Mouse (Mus musculus) stomach, postnatal 0 days (tissue): ENCODE results near the gene Brox. TPM values are rescaled to one million over a fixed set of nuclear protein-coding genes. Genes with fewer than 3 reads are reported as not detected.

Experiments
- ATAC-seq: fragments of 200-750 bp; cut with Nextera tagmentation; 2 replicates; pipeline ENCODE4 v1.8.0; 2017; ENCODE audit not compliant: low FRiP score, low TSS enrichment
- DNase-seq: peaks from one replicate; pipeline ENCODE4 v3.0.0-alpha.2; 2016; ENCODE audit warnings: low spot score
- H3K27ac ChIP-seq: fragments of 300-500 bp; sonication (generic); replicated peaks from 2 replicates; pipeline ENCODE4 v1.5.1; 2014; ENCODE audit warnings: mild to moderate bottlenecking, control low read depth
- H3K27me3 ChIP-seq: fragments of 300-500 bp; sonication (generic); 2 replicates; pipeline ENCODE4 v1.6.1; 2014; ENCODE audit warnings: low read length; ENCODE audit not compliant: control insufficient read depth, insufficient read depth
- H3K36me3 ChIP-seq: fragments of 300-500 bp; sonication (generic); 2 replicates; pipeline ENCODE4 v1.6.1; 2014; ENCODE audit warnings: low read length, mixed read lengths; ENCODE audit not compliant: control insufficient read depth, insufficient read depth
- H3K4me1 ChIP-seq: fragments of 300-500 bp; sonication (generic); replicated peaks from 2 replicates; pipeline ENCODE4 v1.6.1; 2014; ENCODE audit warnings: antibody characterized with exemption; ENCODE audit not compliant: control insufficient read depth, insufficient read depth
- H3K4me2 ChIP-seq: fragments of 300-500 bp; sonication (generic); replicated peaks from 2 replicates; pipeline ENCODE4 v1.6.1; 2014; ENCODE audit warnings: low read depth, mild to moderate bottlenecking, control low read depth, moderate library complexity
- H3K4me3 ChIP-seq: fragments of 300-500 bp; sonication (generic); 2 replicates; pipeline ENCODE4 v1.5.1; 2014; ENCODE audit warnings: low read depth, low read length, control low read depth
- H3K9ac ChIP-seq: fragments of 300-500 bp; sonication (generic); 2 replicates; pipeline ENCODE4 v1.6.1; 2014; ENCODE audit warnings: mild to moderate bottlenecking, low read length, control low read depth, mixed read lengths
- H3K9me3 ChIP-seq: fragments of 300-500 bp; sonication (generic); 2 replicates; pipeline ENCODE4 v1.6.1; 2016; ENCODE audit warnings: low read length; ENCODE audit not compliant: control insufficient read depth
- CTCF ChIP-seq: IDR thresholded peaks from 2 replicates; pipeline ENCODE4 v1.5.1; 2016; ENCODE audit warnings: antibody characterized with exemption, low read depth, mild to moderate bottlenecking, moderate library complexity
- EP300 ChIP-seq: optimal IDR thresholded peaks from 2 replicates; pipeline ENCODE3; 2016; ENCODE audit warnings: antibody characterized with exemption
- WGBS: fragments of 180-500 bp; shearing (Covaris S2); extraction: QIAGEN DNeasy Blood & Tissue Kit; methylation state at CpG from one replicate; pipeline ENCODE4 v1.1.7; 2014; 5-methylcytosine and 5-hydroxymethylcytosine counted together
- polyA plus RNA-seq: library from polyadenylated mRNA; unstranded; fragments of >200 nt; fragmentation: Nextera tagmentation; extraction: Ambion mirVana; gene quantifications from 2 replicates; pipeline ENCODE4 v1.2.1, GENCODE M21; 2015

Brox gene
- polyA plus RNA-seq, 1 experiment from 2014 or later = 27.6 TPM

DNA sequence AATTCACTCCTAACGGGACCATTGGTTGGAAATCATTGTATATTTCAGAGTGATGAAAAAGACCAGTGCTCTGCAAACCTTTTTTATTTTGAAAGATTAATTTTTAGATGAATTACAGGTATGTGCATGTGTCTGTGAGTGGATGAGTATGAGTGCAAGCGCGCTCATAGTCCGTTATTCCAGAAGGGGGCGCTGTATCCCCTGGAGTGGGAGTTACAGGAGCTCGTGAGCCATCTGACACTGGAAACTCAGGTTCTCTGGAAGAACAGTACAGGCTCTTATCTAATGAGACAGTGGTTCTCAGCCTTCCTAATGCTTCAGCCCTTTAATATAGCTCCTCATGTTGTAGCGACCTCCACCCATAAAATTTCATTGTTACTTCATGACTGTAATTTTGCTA, 53.8 kb downstream of the Brox start:
- no peaks in the 10 kb centered on the region for H3K27me3 ChIP-seq
- H3K9me3 ChIP-seq = no peaks in the 10 kb centered on the region
- H3K4me2 ChIP-seq = no peak overlapping the region
- no peaks in the 10 kb centered on the region for H3K36me3 ChIP-seq
- WGBS = 71% methylated on average over 7 of the region's 7 CpGs
- no peak overlapping the region for H3K4me3 ChIP-seq
- H3K27ac ChIP-seq = no peak overlapping the region
- TF ChIP-seq CTCF (peak; percentile 38; the same call in 1 of the 2 replicates), EP300 (no peak)
- H3K4me1 ChIP-seq = no peaks in the 10 kb centered on the region
- DNase-seq (no peak), ATAC-seq (no peak)
- H3K9ac ChIP-seq = no peak overlapping the region

DNA sequence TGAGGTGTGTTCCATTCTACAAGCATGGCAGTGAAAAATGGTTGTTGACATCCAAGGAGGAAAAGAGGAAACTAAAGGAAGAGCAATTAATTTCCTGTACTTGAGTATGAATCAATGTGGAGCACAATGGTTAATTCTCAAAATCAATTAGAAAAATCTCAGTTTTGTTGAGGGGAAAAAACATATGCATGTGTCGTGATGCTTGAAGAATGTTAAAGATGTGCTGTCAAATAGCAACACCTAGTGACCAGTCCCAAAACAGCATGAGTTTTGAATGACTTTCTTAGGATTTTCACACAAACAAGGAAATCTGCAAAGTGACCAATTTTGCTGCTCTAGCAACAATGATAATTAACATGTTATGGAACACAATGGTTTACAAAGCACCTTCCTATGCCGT, 59.2 kb downstream of the Brox start:
- Histone ChIP-seq H3K27ac (no peak overlapping the region), H3K4me1 (no peaks in the 10 kb centered on the region), H3K9me3 (no peaks in the 10 kb centered on the region), H3K4me3 (no peak overlapping the region), H3K27me3 (no peaks in the 10 kb centered on the region), H3K4me2 (no peak overlapping the region), H3K36me3 (no peaks in the 10 kb centered on the region), H3K9ac (no peak overlapping the region)
- DNase-seq (no peak), ATAC-seq (no peak)
- TF ChIP-seq CTCF (peak; percentile 90), EP300 (no peak)
- WGBS = 19% methylated on average over 2 of the region's 2 CpGs

DNA sequence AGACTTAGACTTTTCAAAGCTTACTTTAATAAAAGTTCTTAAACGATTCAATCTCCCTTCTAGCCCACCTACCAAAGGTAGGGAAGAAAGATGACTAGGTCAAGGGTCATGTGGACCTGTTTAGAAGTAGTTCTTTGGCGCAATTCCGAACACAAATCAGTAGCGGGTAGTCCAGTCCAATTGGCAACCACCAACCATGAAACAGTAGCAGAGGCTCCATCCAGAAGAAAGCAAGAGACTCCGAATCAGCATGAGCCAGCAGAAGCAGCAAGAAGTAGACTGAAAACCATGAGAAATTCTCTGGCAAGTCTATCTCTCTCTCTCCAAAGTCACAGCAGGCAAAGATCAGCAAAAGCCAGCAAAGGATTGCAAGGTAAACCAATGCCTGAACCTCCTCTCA, 60.6 kb downstream of the Brox start:
- H3K36me3 ChIP-seq = no peaks in the 10 kb centered on the region
- no peaks in the 10 kb centered on the region for H3K4me1 ChIP-seq
- no peak overlapping the region for H3K4me2 ChIP-seq
- no peaks in the 10 kb centered on the region for H3K27me3 ChIP-seq
- TF ChIP-seq EP300 (no peak), CTCF (no peak)
- ATAC-seq (no peak), DNase-seq (no peak)
- no peak overlapping the region for H3K4me3 ChIP-seq
- H3K9me3 ChIP-seq = no peaks in the 10 kb centered on the region
- 85% methylated on average over 5 of the region's 5 CpGs for WGBS
- H3K9ac ChIP-seq = no peak overlapping the region
- H3K27ac ChIP-seq = no peak overlapping the region

DNA sequence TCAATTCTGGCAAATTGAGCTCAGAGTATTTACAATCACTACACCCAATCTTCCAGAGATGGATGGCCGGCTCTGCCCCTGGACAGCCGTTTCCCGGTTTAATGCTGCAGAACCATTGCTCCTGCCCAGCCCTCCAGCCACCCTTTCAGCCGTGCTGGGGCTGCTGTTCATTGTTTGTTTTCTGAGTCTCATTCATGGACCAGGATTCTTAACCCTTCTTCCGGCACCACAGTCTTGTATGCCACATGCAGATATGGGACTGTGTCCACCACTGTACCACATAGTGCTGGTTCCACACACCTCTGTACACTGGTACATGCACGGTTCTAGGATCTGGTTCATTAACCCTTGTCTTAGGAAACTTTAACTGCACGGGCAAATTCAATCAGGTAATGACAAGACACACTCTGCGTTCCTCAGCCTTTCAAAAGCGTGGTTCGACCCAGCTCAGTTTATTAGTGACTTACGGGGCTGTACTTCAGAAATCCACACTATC, 63.3 kb downstream of the Brox start:
- DNase-seq (no peak), ATAC-seq (0 out of 2 replicates have a peak, but pooled peaks have one; percentile 40)
- WGBS = 59% methylated on average over 11 of the region's 11 CpGs
- Histone ChIP-seq H3K9me3 (no peaks in the 10 kb centered on the region), H3K9ac (no peak overlapping the region), H3K36me3 (no peaks in the 10 kb centered on the region), H3K4me1 (no peaks in the 10 kb centered on the region), H3K4me2 (no peak overlapping the region), H3K27me3 (no peaks in the 10 kb centered on the region), H3K27ac (no peak overlapping the region), H3K4me3 (no peak overlapping the region)
- TF ChIP-seq CTCF (no peak), EP300 (no peak)

DNA sequence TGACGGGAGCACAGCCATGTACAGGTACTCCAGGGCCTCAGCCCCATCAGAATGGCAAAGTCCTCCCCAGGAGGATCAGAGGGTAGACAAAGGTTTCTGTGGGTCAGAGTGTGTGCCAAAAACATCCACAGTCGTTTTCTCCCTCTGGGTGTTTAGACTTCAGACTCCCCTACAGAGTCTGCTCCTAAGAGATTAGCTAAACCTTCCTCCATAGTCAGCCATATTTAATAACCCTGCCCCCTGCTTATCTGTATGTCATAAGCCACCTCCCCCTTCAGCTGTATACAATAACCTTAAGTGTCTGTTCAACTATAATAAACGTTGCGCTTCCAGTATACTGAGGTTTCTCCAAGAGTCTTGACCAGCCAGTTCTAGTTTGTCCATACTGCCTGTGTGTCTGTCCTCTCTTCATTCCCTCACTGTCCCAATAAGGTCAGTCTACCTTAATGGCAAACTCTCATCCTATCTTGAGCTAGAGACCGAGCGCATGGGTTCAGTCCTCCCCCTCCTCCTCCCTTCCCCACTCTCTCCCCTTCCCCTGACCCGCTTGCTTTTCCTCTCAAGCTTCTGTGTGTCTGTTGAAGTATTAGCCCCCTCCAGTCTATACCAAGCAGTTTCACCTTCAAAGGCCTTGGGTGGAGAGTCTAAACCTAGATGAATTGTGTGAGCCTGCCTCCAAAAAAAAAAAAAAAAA, 63.9 kb downstream of the Brox start:
- WGBS = 63% methylated on average over 7 of the region's 7 CpGs
- Histone ChIP-seq H3K4me2 (no peak overlapping the region), H3K4me1 (no peaks in the 10 kb centered on the region), H3K27me3 (no peaks in the 10 kb centered on the region), H3K9ac (no peak overlapping the region), H3K27ac (no peak overlapping the region), H3K36me3 (no peaks in the 10 kb centered on the region), H3K9me3 (no peaks in the 10 kb centered on the region), H3K4me3 (no peak overlapping the region)
- ATAC-seq = peak; percentile 24; the same call in 1 of the 2 replicates
- TF ChIP-seq CTCF (no peak), EP300 (no peak)
- no peak for DNase-seq

DNA sequence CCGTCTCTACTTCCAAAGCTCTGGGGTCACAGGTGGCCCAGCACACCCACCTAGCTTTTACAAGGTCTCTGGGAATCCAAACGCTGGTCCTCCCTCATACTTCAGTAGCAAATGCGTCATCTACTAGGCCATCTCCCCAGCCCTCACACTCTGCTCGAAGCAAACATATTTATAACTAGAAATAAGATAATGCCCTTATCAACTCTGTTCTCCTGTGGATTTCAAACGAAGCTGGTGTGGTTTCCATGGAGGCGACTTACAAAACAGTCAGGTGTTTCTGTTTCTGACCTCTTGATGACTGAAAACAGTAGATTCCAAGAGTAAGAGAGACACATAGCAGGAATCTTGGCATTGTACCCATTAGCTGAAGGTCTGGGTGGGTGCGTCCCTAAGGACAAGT, 69.6 kb downstream of the Brox start:
- TF ChIP-seq CTCF (no peak), EP300 (no peak)
- WGBS = 58% methylated on average over 7 of the region's 7 CpGs
- Histone ChIP-seq H3K4me3 (no peak overlapping the region), H3K4me1 (no peaks in the 10 kb centered on the region), H3K36me3 (no peaks in the 10 kb centered on the region), H3K27me3 (no peaks in the 10 kb centered on the region), H3K9me3 (no peaks in the 10 kb centered on the region), H3K9ac (no peak overlapping the region), H3K27ac (no peak overlapping the region), H3K4me2 (no peak overlapping the region)
- DNase-seq = peak; percentile 34
- peak; percentile 43 for ATAC-seq

Other genes starting within 250 kb of the Brox start
- gene Disp1, start 75.7 kb downstream of the Brox start, polyA plus RNA-seq = 5.9 and 6.3 TPM in 2 replicates
- gene Aida, start 679 bp downstream of the Brox start, polyA plus RNA-seq = 21.1 and 22.3 TPM in 2 replicates
- 56.9 and 57.1 TPM in 2 replicates for gene Mia3, start 72.3 kb upstream of the Brox start, polyA plus RNA-seq
- gene Taf1a, start 91.7 kb upstream of the Brox start, polyA plus RNA-seq = 9.9 and 10.8 TPM in 2 replicates
- not detected in 2 replicates for gene Hhipl2, start 120.9 kb upstream of the Brox start, polyA plus RNA-seq